Mouse (Mus musculus) olfactory bulb, adult 2 months (tissue): Measurements from ENCODE around the gene Rasgef1a.

Experiments used
- CTCF ChIP-seq: fragments of 200-500 bp; IDR thresholded peaks from 2 replicates; pipeline ENCODE4 v1.5.1; 2012; ENCODE audit warnings: low read depth, mild to moderate bottlenecking, low read length, moderate library complexity; ENCODE audit not compliant: insufficient read depth
- POLR2A ChIP-seq: fragments of 200-500 bp; IDR thresholded peaks from 2 replicates; pipeline ENCODE4 v1.6.1; 2012; ENCODE audit warnings: mild to moderate bottlenecking, low read depth, low read length, moderate library complexity; ENCODE audit not compliant: insufficient read depth

GRCm38 (mm10) chr6:118127827-118128487 lies 116.7 kb downstream of the Rasgef1a start:
- TF ChIP-seq CTCF (no peak), POLR2A (no peak)
